Mouse (Mus musculus): Measurements from ENCODE around the gene Rgl3. TPM values are rescaled to one million over a fixed set of nuclear protein-coding genes. Genes with fewer than 3 reads are reported as not detected.

Rgl3 gene
- polyA plus RNA-seq, 1 experiment, result 1.2 TPM

DNA sequence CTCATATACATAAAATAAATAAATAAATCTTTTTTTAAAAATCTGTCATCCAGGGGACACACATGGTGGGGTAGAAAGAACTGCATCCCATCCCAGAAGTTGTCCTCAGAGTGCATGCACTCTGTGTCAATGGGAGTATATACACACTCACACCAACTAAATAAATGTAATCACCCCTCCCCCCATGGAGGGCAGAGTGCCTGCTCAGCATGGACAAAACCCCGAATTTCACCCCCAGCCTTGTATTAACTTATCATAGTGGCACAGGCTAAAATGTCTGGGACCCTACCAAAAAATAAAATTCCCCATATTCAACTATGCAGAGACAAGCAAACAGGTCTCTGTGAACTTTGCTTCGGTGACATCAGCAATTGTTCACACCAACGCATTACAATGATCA, 34.6 kb downstream of the Rgl3 start:
- TF ChIP-seq POLR2A (IDR thresholded peaks at IDR 0.05; ENCODE audit: low read depth, low read length) (no peak), CTCF (IDR thresholded peaks at IDR 0.05; ENCODE audit: borderline replicate concordance, insufficient read depth, low read length) (no peak)
- H3K27ac ChIP-seq (ENCODE audit: insufficient read depth, low read length), result no peak overlapping the region
- H3K4me1 ChIP-seq (ENCODE audit: control insufficient read depth, insufficient read depth, low read length), result no peaks in the 10 kb centered on the region
- no peak overlapping the region for H3K4me3 ChIP-seq (ENCODE audit: insufficient read depth, low read length)

DNA sequence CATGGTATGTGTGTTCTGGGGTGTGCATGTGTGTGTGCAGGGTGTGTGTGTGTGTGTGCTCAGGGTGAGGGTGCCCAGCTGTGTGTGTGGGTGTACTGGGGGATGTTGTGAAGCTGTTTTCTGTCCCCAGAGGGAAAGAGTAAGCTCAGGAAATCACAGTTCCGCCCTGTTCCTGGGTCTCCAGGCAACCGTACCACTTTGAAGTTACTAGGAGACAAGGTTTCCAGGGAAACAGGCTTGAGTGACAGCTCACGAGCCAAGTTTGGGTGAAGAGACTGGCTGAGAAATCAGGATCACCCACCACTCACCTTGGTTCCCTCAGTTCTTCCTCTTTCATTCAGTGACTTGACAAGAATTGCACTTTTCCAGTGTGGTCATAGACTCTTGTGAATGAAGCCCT, 35.6 kb downstream of the Rgl3 start:
- Histone ChIP-seq H3K27ac (ENCODE audit: insufficient read depth, low read length) (no peak overlapping the region), H3K4me1 (ENCODE audit: control insufficient read depth, insufficient read depth, low read length) (no peaks in the 10 kb centered on the region), H3K4me3 (ENCODE audit: insufficient read depth, low read length) (no peak overlapping the region)
- TF ChIP-seq POLR2A (IDR thresholded peaks at IDR 0.05; ENCODE audit: low read depth, low read length) (no peak), CTCF (IDR thresholded peaks at IDR 0.05; ENCODE audit: borderline replicate concordance, insufficient read depth, low read length) (no peak)

DNA sequence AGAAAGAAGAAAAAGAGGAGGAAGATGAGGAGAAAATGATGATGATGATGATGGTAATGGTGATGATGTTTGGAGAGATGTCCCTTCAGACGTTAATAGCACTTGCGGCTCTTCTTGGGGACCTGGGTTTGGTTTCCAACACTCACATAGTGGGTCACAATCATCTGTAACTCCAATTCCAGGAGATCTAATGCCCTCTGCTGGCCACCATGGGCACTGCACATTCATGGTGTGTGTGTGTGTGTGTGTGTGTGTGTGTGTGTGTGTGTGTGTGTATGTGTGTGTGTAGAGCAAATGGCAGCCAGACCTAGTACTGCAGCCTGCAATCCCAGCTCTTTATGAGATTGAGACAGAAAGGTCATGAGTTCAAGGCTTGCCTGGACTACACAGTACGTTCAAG, 37.3 kb downstream of the Rgl3 start:
- H3K4me1 ChIP-seq (ENCODE audit: control insufficient read depth, insufficient read depth, low read length), result no peaks in the 10 kb centered on the region
- H3K4me3 ChIP-seq (ENCODE audit: insufficient read depth, low read length), result no peak overlapping the region
- H3K27ac ChIP-seq (ENCODE audit: insufficient read depth, low read length), result no peak overlapping the region
- TF ChIP-seq POLR2A (IDR thresholded peaks at IDR 0.05; ENCODE audit: low read depth, low read length), result no peak
- peak; percentile 25; the same call in 1 of the 2 replicates for TF ChIP-seq CTCF (IDR thresholded peaks at IDR 0.05; ENCODE audit: borderline replicate concordance, insufficient read depth, low read length)

DNA sequence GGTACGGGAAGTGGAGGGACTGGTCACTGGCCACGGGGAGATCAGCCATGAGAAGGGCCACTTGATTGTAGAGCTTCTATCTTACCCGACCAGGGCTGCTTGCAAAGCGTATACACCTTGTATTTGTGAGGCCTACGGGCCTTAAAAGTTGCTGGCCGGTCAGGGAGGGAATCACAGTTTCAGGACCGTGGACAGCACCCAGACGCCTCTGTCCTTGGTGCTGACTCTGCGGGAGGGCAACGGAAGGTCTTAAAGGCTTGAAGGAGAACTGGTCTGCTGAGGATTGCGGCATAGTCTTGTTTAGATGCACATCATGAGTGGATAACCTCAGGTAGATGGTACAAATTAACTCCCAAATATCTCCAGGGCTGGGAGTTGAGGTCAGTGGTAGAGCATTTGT, 38.9 kb downstream of the Rgl3 start:
- Histone ChIP-seq H3K4me3 (ENCODE audit: insufficient read depth, low read length) (no peak overlapping the region), H3K4me1 (ENCODE audit: control insufficient read depth, insufficient read depth, low read length) (no peaks in the 10 kb centered on the region), H3K27ac (ENCODE audit: insufficient read depth, low read length) (no peak overlapping the region)
- TF ChIP-seq POLR2A (IDR thresholded peaks at IDR 0.05; ENCODE audit: low read depth, low read length), result no peak

DNA sequence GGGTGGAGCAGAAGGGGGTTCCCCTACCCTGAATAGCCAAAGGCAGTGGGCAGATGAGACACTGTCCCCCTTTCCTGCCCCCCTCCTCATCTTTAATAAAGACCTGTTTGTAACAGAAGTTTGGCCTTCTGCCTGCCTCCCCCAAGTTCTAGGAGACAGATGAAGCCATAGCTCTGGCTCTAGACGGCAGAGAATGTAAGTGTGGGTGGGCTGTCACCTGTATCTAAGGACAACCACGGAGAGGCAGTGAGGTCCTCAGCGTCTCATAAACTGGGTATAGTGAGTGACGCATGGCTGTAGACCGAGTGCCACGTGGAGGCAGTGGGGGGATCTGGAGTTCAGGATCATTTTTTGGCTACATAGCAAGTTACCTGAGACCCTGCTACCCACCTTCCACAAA, 40.5 kb downstream of the Rgl3 start:
- H3K27ac ChIP-seq (ENCODE audit: insufficient read depth, low read length), result no peak overlapping the region
- no peaks in the 10 kb centered on the region for H3K4me1 ChIP-seq (ENCODE audit: control insufficient read depth, insufficient read depth, low read length)
- no peak for TF ChIP-seq POLR2A (IDR thresholded peaks at IDR 0.05; ENCODE audit: low read depth, low read length)
- no peak for TF ChIP-seq CTCF (IDR thresholded peaks at IDR 0.05; ENCODE audit: borderline replicate concordance, insufficient read depth, low read length)
- H3K4me3 ChIP-seq (ENCODE audit: insufficient read depth, low read length), result no peak overlapping the region

DNA sequence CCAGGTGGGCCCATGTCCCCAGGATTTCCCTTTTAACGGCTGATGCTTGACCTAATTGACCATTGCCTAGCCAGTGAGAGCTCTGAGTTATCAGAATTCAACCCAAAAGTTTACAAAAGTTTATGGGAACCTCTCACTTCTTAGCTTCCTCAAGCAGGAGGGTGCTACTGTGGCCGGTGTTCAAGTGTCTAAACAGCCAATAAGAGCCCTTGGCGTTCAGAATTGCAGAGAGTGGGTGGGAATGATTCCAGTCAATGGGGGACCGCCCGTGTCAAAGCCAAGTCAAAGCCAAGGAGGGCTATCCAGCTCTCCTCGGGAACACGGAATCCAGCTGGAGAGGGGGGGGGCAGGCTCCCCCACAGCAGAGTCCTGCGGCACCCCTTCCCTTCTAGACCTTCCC, 41.1 kb downstream of the Rgl3 start:
- TF ChIP-seq POLR2A (IDR thresholded peaks at IDR 0.05; ENCODE audit: low read depth, low read length) (no peak), CTCF (IDR thresholded peaks at IDR 0.05; ENCODE audit: borderline replicate concordance, insufficient read depth, low read length) (no peak)
- Histone ChIP-seq H3K27ac (ENCODE audit: insufficient read depth, low read length) (no peak overlapping the region), H3K4me3 (ENCODE audit: insufficient read depth, low read length) (no peak overlapping the region), H3K4me1 (ENCODE audit: control insufficient read depth, insufficient read depth, low read length) (no peaks in the 10 kb centered on the region)

DNA sequence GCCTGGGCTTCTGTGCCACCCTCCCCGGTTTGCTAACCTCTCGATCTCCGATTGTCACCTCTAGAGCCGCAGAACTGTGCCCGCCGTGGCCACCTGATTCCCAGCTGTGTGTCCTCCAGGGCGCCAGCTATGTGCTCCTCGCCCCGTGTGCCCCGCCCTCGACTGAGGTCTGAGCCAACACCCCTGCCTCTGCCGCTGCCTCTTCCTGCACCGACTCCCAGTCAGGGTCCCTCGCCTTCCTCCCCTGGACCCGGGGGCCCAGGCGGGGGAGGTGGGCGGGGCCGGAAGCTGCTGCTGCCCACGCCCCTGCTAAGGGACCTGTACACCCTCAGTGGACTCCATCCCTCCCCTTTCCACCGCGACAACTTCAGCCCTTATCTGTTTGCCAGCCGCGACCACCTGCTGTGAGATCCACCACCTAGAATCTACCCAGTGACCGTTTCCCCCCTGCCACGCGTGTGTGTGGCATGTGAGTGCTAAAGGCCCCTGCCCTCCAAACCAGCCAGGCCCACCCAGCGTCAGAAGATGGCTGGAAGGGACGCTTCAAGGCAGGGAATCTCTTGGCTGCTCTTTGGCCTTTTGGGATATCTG, 41.6 kb downstream of the Rgl3 start:
- Histone ChIP-seq H3K4me3 (ENCODE audit: insufficient read depth, low read length) (no peak overlapping the region), H3K27ac (ENCODE audit: insufficient read depth, low read length) (no peak overlapping the region), H3K4me1 (ENCODE audit: control insufficient read depth, insufficient read depth, low read length) (no peaks in the 10 kb centered on the region)
- no peak for TF ChIP-seq CTCF (IDR thresholded peaks at IDR 0.05; ENCODE audit: borderline replicate concordance, insufficient read depth, low read length)
- TF ChIP-seq POLR2A (IDR thresholded peaks at IDR 0.05; ENCODE audit: low read depth, low read length), result no peak

DNA sequence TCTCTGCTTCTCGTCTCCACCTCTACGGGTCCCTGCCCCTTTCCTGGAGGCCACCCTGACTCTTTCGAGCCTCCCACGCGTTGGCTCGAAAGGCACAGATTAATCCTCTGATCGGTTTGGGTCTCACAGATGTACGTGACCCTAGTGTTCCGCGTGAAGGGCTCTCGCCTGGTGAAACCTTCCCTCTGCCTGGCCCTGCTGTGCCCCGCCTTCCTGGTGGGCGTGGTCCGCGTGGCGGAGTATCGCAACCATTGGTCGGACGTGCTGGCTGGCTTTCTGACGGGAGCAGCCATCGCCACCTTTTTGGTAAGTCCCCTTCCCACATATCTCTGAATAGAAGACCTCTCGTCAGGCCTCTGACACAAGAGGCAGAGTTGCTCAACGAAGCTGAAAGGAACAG, 45.0 kb downstream of the Rgl3 start:
- no peak overlapping the region for H3K4me3 ChIP-seq (ENCODE audit: insufficient read depth, low read length)
- TF ChIP-seq POLR2A (IDR thresholded peaks at IDR 0.05; ENCODE audit: low read depth, low read length) (no peak), CTCF (IDR thresholded peaks at IDR 0.05; ENCODE audit: borderline replicate concordance, insufficient read depth, low read length) (no peak)

DNA sequence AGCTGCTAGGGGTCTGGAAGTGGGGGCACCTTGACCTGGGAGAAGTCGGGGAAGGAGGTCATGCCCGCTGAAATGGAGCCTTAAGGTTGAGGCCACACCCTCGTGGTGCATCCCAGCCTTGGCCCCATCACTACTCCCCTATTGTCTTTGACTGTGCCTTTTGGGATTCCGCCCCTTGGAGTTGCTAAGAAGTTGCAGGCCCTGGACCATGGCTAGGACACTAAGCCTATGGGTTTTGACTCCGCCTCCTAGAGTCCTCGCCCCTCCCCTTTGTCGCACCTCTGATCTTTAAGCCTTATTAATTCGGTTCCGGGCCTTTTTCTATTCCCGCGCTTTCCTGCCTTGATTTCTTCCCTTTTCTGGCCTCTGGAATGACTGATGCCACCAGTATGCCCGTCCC, 45.6 kb downstream of the Rgl3 start:
- H3K4me1 ChIP-seq (ENCODE audit: control insufficient read depth, insufficient read depth, low read length), result no peaks in the 10 kb centered on the region
- no peak overlapping the region for H3K27ac ChIP-seq (ENCODE audit: insufficient read depth, low read length)
- TF ChIP-seq POLR2A (IDR thresholded peaks at IDR 0.05; ENCODE audit: low read depth, low read length) (no peak), CTCF (IDR thresholded peaks at IDR 0.05; ENCODE audit: borderline replicate concordance, insufficient read depth, low read length) (no peak)
- no peak overlapping the region for H3K4me3 ChIP-seq (ENCODE audit: insufficient read depth, low read length)

More for the DNA sequence above, 45.0 kb downstream of the Rgl3 start:
- Histone ChIP-seq H3K27ac (ENCODE audit: insufficient read depth, low read length) (no peak overlapping the region), H3K4me1 (ENCODE audit: control insufficient read depth, insufficient read depth, low read length) (no peaks in the 10 kb centered on the region)

DNA sequence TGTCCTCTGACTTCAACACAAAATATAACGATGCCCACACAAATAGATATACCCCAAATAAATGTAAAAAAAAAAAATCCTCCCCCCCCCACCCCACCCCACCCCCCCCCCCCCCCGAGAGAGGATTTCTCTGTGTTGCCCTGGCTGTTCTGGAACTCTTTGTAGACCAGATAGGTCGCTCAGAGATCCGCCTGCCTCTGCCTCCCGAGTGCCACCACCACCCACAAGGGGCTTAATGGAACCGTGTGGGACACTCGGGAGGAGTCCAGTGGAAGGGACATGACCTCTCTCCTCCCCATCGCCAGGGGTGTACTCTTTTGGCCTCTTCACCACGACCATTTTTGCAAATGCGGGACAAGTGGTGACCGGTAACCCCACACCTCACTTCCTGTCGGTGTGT, 46.2 kb downstream of the Rgl3 start:
- H3K4me3 ChIP-seq (ENCODE audit: insufficient read depth, low read length), result no peak overlapping the region
- H3K4me1 ChIP-seq (ENCODE audit: control insufficient read depth, insufficient read depth, low read length), result no peaks in the 10 kb centered on the region
- TF ChIP-seq CTCF (IDR thresholded peaks at IDR 0.05; ENCODE audit: borderline replicate concordance, insufficient read depth, low read length) (no peak), POLR2A (IDR thresholded peaks at IDR 0.05; ENCODE audit: low read depth, low read length) (no peak)
- no peak overlapping the region for H3K27ac ChIP-seq (ENCODE audit: insufficient read depth, low read length)
